Mouse (Mus musculus): ENCODE measurements around the gene Nos2. TPM values are rescaled to one million over a fixed set of nuclear protein-coding genes. Genes with fewer than 3 reads are reported as not detected.

The Nos2 gene
- total RNA-seq, 2 experiments from 2014 or later, result not detected

Other genes starting within 250 kb of the Nos2 start
- gene Nlk, start 223.4 kb upstream of the Nos2 start, total RNA-seq (2015; ENCODE audit: low replicate concordance), result 3.2 and 16.8 TPM in 2 replicates
- gene Nlk, start 223.4 kb upstream of the Nos2 start, total RNA-seq (2017; ENCODE audit: low replicate concordance), result 4.1 and 5.1 TPM in 2 replicates
- gene Ccnq, start 169.1 kb upstream of the Nos2 start, total RNA-seq (2015; ENCODE audit: low replicate concordance), result 5.4 TPM in 1 of 2 replicates, not detected in the other
- gene Ccnq, start 169.1 kb upstream of the Nos2 start, total RNA-seq (2017; ENCODE audit: low replicate concordance), result 0.38 and 4.6 TPM in 2 replicates
- 2.5 and 4.6 TPM in 2 replicates for gene Lyrm9, start 94.2 kb upstream of the Nos2 start, total RNA-seq (2015; ENCODE audit: low replicate concordance)
- gene Lyrm9, start 94.2 kb upstream of the Nos2 start, total RNA-seq (2017; ENCODE audit: low replicate concordance), result 2.8 and 4.2 TPM in 2 replicates
- 137 and 146 TPM in 2 replicates for gene Lgals9, start 64.2 kb downstream of the Nos2 start, total RNA-seq (2015; ENCODE audit: low replicate concordance)
- 14.2 and 28.0 TPM in 2 replicates for gene Lgals9, start 64.2 kb downstream of the Nos2 start, total RNA-seq (2017; ENCODE audit: low replicate concordance)
- 2.2 and 4.2 TPM in 2 replicates for gene Ksr1, start 225.6 kb downstream of the Nos2 start, total RNA-seq (2015; ENCODE audit: low replicate concordance)
- gene Ksr1, start 225.6 kb downstream of the Nos2 start, total RNA-seq (2017; ENCODE audit: low replicate concordance), result 0.51 and 1.5 TPM in 2 replicates